Mouse (Mus musculus) ES-E14 (cell line): ENCODE measurements around the gene Sorcs3. TPM values are rescaled to one million over a fixed set of nuclear protein-coding genes. Genes with fewer than 3 reads are reported as not detected.

ENCODE experiments used
- DNase-seq: peaks from one replicate; pipeline ENCODE4 v3.0.0-alpha.2; 2013; ENCODE audit warnings: low read depth, low spot score
- H3K27ac ChIP-seq: 2 replicates; pipeline ENCODE4 v1.5.1; 2012; ENCODE audit warnings: low read depth, mild to moderate bottlenecking, low read length, moderate library complexity, mixed read lengths; ENCODE audit not compliant: poor library complexity, insufficient read depth, severe bottlenecking
- H3K36me3 ChIP-seq: 2 replicates; pipeline ENCODE4 v1.6.1; 2012; ENCODE audit warnings: mild to moderate bottlenecking, low read length, moderate library complexity, mixed read lengths; ENCODE audit not compliant: control insufficient read depth, poor library complexity, insufficient read depth, severe bottlenecking
- H3K4me1 ChIP-seq, 2 experiments: fragments of 150-350 bp in 1 of 2; sonication (generic) in 1 of 2; 2 replicates each; pipeline ENCODE4 v1.6.1; 2012; ENCODE audit warnings: low read length in 2 of 2, mild to moderate bottlenecking in 1 of 2, mixed read lengths in 1 of 2; ENCODE audit not compliant: control insufficient read depth in 2 of 2, insufficient read depth in 2 of 2, poor library complexity in 1 of 2
- H3K4me3 ChIP-seq, 2 experiments: fragments of 150-350 bp in 1 of 2; sonication (generic) in 1 of 2; 2 replicates each; pipeline ENCODE4 v1.5.1; 2012; ENCODE audit warnings: low read length in 2 of 2, low read depth in 1 of 2, mild to moderate bottlenecking in 1 of 2, mixed read lengths in 1 of 2; ENCODE audit not compliant: insufficient read depth in 1 of 2, poor library complexity in 1 of 2, severe bottlenecking in 1 of 2
- H3K9ac ChIP-seq: 2 replicates; pipeline ENCODE4 v1.6.1; 2012; ENCODE audit warnings: low read depth, mild to moderate bottlenecking, low read length, mixed read lengths; ENCODE audit not compliant: poor library complexity, insufficient read depth, severe bottlenecking
- H3K9me3 ChIP-seq: fragments of 150-350 bp; sonication (generic); 2 replicates; pipeline ENCODE4 v1.6.1; 2012; ENCODE audit warnings: low read depth, mild to moderate bottlenecking, low read length; ENCODE audit not compliant: control insufficient read depth, insufficient read depth
- CHD2 ChIP-seq: IDR thresholded peaks from 2 replicates; pipeline ENCODE4 v1.6.1; 2014; ENCODE audit warnings: mild to moderate bottlenecking, low read depth, low read length, inconsistent platforms
- HCFC1 ChIP-seq: IDR thresholded peaks from 2 replicates; pipeline ENCODE4 v1.6.1; 2012; ENCODE audit warnings: low read length, inconsistent platforms, borderline replicate concordance; ENCODE audit not compliant: insufficient read depth
- MAFK ChIP-seq: IDR thresholded peaks from 2 replicates; pipeline ENCODE4 v1.6.1; 2014; ENCODE audit warnings: mild to moderate bottlenecking, low read depth, low read length, inconsistent platforms; ENCODE audit not compliant: insufficient read depth
- ZC3H11A ChIP-seq: IDR thresholded peaks from 2 replicates; pipeline ENCODE4 v1.6.1; 2012; ENCODE audit warnings: low read depth, mild to moderate bottlenecking, inconsistent platforms, low read length, borderline replicate concordance
- ZNF384 ChIP-seq: IDR thresholded peaks from 2 replicates; pipeline ENCODE4 v1.6.1; 2012; ENCODE audit warnings: low read depth, low read length, inconsistent platforms
- in situ Hi-C, 2 experiments: fragments of 600-800 bp; cut with MboI; formaldehyde crosslinking; loops; one replicate each; pipeline ENCODE4 v1.15.1; 2025; ENCODE audit warnings: low sequenced_read_pairs in 2 of 2, inconsistent platforms in 1 of 2; ENCODE audit not compliant: unreplicated experiment in 2 of 2
- total RNA-seq: library from RNA; depleted of rRNA; stranded (reverse); fragments of 300-350 nt; gene quantifications from 2 replicates; pipeline ENCODE4 v1.2.3, GENCODE M21; 2012

Gene Sorcs3
- total RNA-seq, 1 experiment = not detected

- in situ Hi-C loops = no loop called here
- Histone ChIP-seq H3K9ac (no peak overlapping the region), H3K36me3 (no peaks in the 10 kb centered on the region), H3K27ac (no peak overlapping the region), H3K4me3 (no peak overlapping the region), H3K4me1 (no peaks in the 10 kb centered on the region), H3K9me3 (no peaks in the 10 kb centered on the region)
- TF ChIP-seq MAFK (no peak), ZC3H11A (no peak), HCFC1 (no peak), ZNF384 (no peak), CHD2 (no peak)
- no peak for DNase-seq
Measured at GRCm38 (mm10) chr19:48686369-48686768, 480.5 kb downstream of the Sorcs3 start.

- in situ Hi-C loops = no loop called here
- Histone ChIP-seq H3K4me3 (no peak overlapping the region), H3K27ac (no peak overlapping the region), H3K36me3 (no peaks in the 10 kb centered on the region), H3K9ac (no peak overlapping the region), H3K4me1 (no peaks in the 10 kb centered on the region), H3K9me3 (no peaks in the 10 kb centered on the region)
- no peak for TF ChIP-seq ZNF384
- TF ChIP-seq CHD2 = no peak
- no peak for TF ChIP-seq ZC3H11A
- no peak for TF ChIP-seq HCFC1
- TF ChIP-seq MAFK = no peak
- DNase-seq = no peak
Measured at GRCm38 (mm10) chr19:48700111-48700658, 494.4 kb downstream of the Sorcs3 start.

GRCm38 (mm10) chr19:48703763-48704162 is 497.9 kb downstream of the Sorcs3 start:
- H3K4me3 ChIP-seq = no peak overlapping the region
- TF ChIP-seq HCFC1 (no peak), ZC3H11A (no peak), MAFK (no peak), ZNF384 (no peak), CHD2 (no peak)
- H3K9me3 ChIP-seq = no peaks in the 10 kb centered on the region
- H3K27ac ChIP-seq = no peak overlapping the region
- no peaks in the 10 kb centered on the region for H3K4me1 ChIP-seq
- no peaks in the 10 kb centered on the region for H3K36me3 ChIP-seq
- DNase-seq = no peak
- in situ Hi-C loops = no loop called here
- no peak overlapping the region for H3K9ac ChIP-seq

GRCm38 (mm10) chr19:48706267-48706923 is 500.6 kb downstream of the Sorcs3 start:
- Histone ChIP-seq H3K36me3 (no peaks in the 10 kb centered on the region), H3K9me3 (no peaks in the 10 kb centered on the region), H3K9ac (no peak overlapping the region), H3K4me1 (no peaks in the 10 kb centered on the region), H3K4me3 (no peak overlapping the region), H3K27ac (no peak overlapping the region)
- in situ Hi-C loops = no loop called here
- no peak for TF ChIP-seq ZC3H11A
- TF ChIP-seq HCFC1 = no peak
- no peak for TF ChIP-seq CHD2
- no peak for TF ChIP-seq MAFK
- no peak for TF ChIP-seq ZNF384
- no peak for DNase-seq

GRCm38 (mm10) chr19:48706924-48707320 is 501.1 kb downstream of the Sorcs3 start:
- H3K4me1 ChIP-seq = no peaks in the 10 kb centered on the region

More at GRCm38 (mm10) chr19:48706924-48707320, 501.1 kb downstream of the Sorcs3 start:
- in situ Hi-C loops = no loop called here
- Histone ChIP-seq H3K36me3 (no peaks in the 10 kb centered on the region), H3K4me3 (no peak overlapping the region), H3K9me3 (no peaks in the 10 kb centered on the region), H3K9ac (no peak overlapping the region), H3K27ac (no peak overlapping the region)
- DNase-seq = no peak
- TF ChIP-seq ZNF384 (no peak), ZC3H11A (no peak), CHD2 (no peak), MAFK (no peak), HCFC1 (no peak)
